Mouse (Mus musculus): ENCODE measurements around the gene Sgsh. TPM values are rescaled to one million over a fixed set of nuclear protein-coding genes. Genes with fewer than 3 reads are reported as not detected.

Sgsh gene
- polyA plus RNA-seq, 1 experiment from 2014 or later = 25.0 TPM

DNA sequence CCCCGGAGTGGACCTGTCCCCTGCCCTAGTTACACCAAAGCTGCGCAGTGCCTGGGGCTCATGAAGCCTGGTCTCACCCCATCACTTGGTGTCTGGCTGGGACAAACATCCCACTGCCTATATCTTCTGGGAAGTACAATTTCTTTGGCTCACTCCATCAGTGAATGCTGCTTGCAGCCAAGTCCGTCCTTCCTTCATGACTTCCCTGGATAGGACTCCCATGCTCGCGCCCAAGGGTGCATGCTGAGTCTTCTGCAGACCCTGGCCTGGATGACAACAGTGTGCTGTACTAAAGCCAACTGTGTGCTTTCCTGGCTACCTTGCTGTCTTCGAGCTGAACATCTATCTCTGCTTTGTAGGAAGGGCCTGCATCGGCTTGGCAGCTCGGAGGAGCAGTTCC lies 11.2 kb downstream of the Sgsh start:
- CTCF ChIA-PET = no interaction called here
- POLR2A ChIA-PET = interaction anchor here (1.4 kb wide), 1 partner anchor 11 kb away, joined by 5 read pairs; the partner anchor contains the start of genes Sgsh and Slc26a11
- ATAC-seq = no peak
- DNase-seq (ENCODE audit: low read depth, low spot score) = no peak
- no peaks in the 10 kb centered on the region for H3K27me3 ChIP-seq
- in situ Hi-C loops (cut with MboI; ENCODE audit: low pct_unique_long_range_greater_than_20kb) = no loop called here
- no peak for TF ChIP-seq CTCF (IDR thresholded peaks at IDR 0.05)

DNA sequence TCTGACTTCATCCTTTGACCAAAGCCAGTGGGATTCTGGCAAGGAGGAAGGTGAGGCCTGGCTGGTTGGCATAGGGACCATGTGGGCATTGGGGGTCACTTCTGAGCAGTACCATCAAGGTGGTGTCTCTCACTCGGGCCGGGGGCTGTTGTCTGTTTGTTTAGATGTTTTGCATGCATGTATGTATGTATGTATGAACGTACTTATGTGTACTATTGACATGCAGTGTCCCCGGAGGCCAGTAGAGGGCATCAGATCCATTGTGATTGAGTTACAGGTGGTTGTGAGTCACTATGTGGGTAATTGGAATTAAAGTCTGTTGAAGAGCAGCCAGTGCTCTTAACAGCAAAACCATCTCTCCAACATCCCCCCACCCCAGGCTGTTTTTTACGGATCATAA lies 15.7 kb downstream of the Sgsh start:
- no peak for ATAC-seq
- H3K27me3 ChIP-seq = no peaks in the 10 kb centered on the region
- TF ChIP-seq CTCF (IDR thresholded peaks at IDR 0.05) = no peak
- in situ Hi-C loops (cut with MboI; ENCODE audit: low pct_unique_long_range_greater_than_20kb) = no loop called here
- DNase-seq (ENCODE audit: low read depth, low spot score) = no peak
- CTCF ChIA-PET = interaction anchor here (1.6 kb wide), 1 partner anchor 23 kb away, joined by 7 read pairs; no protein-coding TSS in a partner anchor
- POLR2A ChIA-PET = interaction anchor here (0.7 to 0.9 kb wide), 2 partner anchors 15 to 32 kb away, joined by 3 read pairs; no protein-coding TSS in a partner anchor

DNA sequence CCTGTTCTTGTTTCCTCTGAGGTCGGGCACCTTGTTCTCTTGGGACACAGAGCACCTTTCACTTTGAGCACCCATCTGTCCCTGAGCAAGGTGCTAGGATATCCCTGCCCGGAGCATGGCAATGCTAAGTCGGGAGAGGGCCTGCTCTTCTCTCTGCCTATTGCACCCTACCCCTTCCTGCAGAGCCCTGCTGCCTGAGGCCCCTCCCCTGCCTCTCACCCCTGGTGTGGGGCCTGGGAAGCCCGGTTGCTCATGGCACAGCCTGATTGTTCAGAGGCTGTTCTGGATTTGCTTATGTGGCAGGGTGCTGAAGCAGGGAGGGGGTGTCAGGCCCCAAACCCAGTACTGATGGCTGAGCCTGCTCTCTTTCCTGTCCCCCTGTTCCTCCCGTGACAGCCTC lies 16.2 kb downstream of the Sgsh start:
- POLR2A ChIA-PET = no interaction called here
- no peak for TF ChIP-seq CTCF (IDR thresholded peaks at IDR 0.05)
- ATAC-seq = no peak

DNA sequence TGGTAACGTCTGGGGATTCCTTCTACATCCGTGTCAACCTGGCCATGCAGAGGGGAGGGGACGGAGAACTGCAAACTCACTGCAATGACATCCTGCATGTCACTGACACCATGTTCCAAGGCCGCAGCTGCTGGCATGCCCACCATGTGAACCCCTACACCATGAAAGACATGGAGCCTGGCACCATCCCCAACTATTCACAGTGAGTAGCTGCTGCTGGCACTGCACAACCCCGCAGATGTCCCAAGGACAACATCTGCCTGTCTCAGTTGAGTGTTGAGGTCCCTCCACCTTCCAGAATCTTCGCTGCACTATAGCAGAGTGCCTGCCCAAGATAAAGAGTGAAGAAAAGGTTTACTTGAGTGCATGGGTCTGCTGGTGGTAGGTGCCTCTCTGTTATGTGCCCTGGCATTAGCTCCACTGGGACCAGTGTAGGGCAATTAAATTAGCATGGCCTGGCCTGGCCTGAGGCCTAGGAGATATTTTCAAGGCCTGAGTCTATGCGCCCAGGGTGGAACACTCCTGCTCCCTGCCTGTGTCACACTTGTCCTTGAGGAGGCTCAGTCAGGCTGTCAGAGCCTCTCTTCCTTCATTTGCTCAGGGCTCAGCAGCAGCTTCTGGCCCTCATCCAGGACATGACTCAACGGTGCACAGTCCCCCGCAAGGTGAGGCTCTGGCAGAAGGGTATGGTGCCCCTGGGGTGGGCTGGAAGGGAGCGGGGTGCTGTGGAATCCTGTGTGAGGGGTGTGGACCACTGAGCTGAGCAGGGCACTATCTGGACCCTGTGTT lies 16.9 kb downstream of the Sgsh start:
- ChIA-PET POLR2A (no interaction called here), CTCF (interaction anchor here (0.7 kb wide), 1 partner anchor 52 kb away, joined by 3 read pairs; no protein-coding TSS in a partner anchor)
- ATAC-seq (no peak), DNase-seq (ENCODE audit: low read depth, low spot score) (no peak)
- no peaks in the 10 kb centered on the region for H3K27me3 ChIP-seq
- in situ Hi-C loops (cut with MboI; ENCODE audit: low pct_unique_long_range_greater_than_20kb) = no loop called here
- TF ChIP-seq CTCF (IDR thresholded peaks at IDR 0.05) = no peak

More for the DNA sequence above, 16.2 kb downstream of the Sgsh start:
- H3K27me3 ChIP-seq = no peaks in the 10 kb centered on the region
- in situ Hi-C loops (cut with MboI; ENCODE audit: low pct_unique_long_range_greater_than_20kb) = no loop called here
- CTCF ChIA-PET = no interaction called here
- no peak for DNase-seq (ENCODE audit: low read depth, low spot score)

DNA sequence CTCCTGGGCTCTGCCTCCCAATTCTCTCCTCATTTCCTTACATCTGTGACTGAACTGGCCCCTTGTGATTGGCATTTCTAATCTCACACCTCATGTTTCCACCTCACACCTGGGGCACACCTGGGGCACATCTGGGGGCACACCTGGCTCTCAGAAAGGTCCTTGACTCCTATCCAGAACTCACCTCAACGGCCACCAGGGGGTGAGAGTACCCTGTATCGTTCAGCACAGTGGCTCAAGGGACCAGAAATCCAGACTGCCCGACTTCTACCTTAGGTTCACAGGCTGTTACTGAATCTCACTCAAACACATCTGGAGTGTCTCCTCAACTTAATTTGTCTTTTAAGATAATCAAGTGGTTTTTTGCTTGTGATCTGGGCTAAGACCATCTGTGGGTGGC lies 23.4 kb downstream of the Sgsh start:
- ATAC-seq = no peak
- TF ChIP-seq CTCF (IDR thresholded peaks at IDR 0.05) = no peak
- in situ Hi-C loops (cut with MboI; ENCODE audit: low pct_unique_long_range_greater_than_20kb) = no loop called here
- DNase-seq (ENCODE audit: low read depth, low spot score) = no peak
- H3K27me3 ChIP-seq = no peaks in the 10 kb centered on the region
- ChIA-PET POLR2A (no interaction called here), CTCF (no interaction called here)

DNA sequence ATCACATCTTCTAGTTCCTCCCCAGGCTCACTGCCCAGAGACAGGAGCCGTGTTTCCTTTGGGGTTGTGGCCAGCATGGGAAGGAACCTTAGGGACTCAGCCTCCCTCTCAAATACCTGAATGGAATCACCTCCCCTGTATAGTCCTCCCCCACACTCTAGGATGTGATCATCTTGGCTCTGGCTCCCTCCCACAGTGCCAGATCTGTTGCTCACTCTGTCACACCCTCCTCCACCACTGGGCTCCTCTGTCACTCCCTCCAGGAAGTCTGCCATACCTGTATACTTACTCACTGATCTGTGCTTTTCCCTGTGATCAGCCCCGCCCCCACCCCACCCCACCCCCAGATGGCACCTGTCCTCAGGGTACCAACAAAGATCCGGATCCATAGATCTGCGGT lies 24.7 kb downstream of the Sgsh start:
- ChIA-PET POLR2A (no interaction called here), CTCF (no interaction called here)
- in situ Hi-C loops (cut with MboI; ENCODE audit: low pct_unique_long_range_greater_than_20kb) = no loop called here
- TF ChIP-seq CTCF (IDR thresholded peaks at IDR 0.05) = no peak
- H3K27me3 ChIP-seq = no peaks in the 10 kb centered on the region
- ATAC-seq = no peak
- no peak for DNase-seq (ENCODE audit: low read depth, low spot score)

DNA sequence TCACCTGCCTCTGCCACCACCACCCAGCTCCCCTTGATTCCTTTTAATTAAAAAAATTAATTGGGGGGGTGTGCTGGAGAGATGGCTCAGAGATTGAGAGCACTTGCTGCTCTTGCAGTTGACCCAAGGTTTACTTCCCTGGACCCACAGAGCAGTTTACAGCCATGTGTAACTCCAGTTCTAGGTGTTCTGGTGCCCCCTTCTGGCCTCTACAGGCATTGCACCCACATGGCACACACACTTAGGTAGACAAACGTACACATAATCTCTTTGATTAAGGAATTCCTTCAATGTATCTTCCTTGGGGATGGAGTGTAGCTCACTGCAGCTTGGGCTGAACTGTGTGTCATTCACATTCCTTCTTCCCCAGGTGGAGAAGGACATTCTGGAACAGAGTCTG lies 30.3 kb downstream of the Sgsh start:
- in situ Hi-C loops (cut with MboI; ENCODE audit: low pct_unique_long_range_greater_than_20kb) = no loop called here
- DNase-seq (ENCODE audit: low read depth, low spot score) (no peak), ATAC-seq (no peak)
- TF ChIP-seq CTCF (IDR thresholded peaks at IDR 0.05) = no peak
- H3K27me3 ChIP-seq = peaks cover 14% of the 10 kb centered on the region
- CTCF ChIA-PET = interaction anchor here (0.6 kb wide), 1 partner anchor 63 kb away, joined by 3 read pairs; no protein-coding TSS in a partner anchor
- POLR2A ChIA-PET = no interaction called here

DNA sequence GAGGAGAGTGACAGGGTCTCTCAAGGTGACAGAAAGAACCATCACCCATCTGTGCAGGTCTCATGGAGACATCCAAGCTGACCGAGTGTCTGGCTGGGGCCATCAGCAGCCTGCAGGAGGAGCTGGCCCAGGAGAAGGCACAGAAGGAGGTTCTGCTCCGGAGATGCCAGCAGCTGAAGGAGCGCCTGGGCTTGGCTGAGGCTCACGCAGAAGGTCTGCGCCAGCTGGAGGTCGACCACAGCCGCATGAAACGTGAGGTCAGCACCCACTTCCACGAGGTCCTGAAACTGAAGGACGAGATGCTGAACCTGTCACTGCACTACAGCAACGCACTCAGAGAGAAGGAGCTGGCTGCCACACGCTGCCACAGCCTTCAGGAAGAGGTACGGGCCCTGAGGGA lies 32.8 kb downstream of the Sgsh start:
- peaks cover 14% of the 10 kb centered on the region for H3K27me3 ChIP-seq
- ATAC-seq = no peak
- DNase-seq (ENCODE audit: low read depth, low spot score) = no peak
- POLR2A ChIA-PET = no interaction called here
- CTCF ChIA-PET = interaction anchor here (1.6 kb wide), 1 partner anchor 54 kb away, joined by 4 read pairs; the partner anchor contains the start of gene Gaa
- in situ Hi-C loops (cut with MboI; ENCODE audit: low pct_unique_long_range_greater_than_20kb) = no loop called here
- no peak for TF ChIP-seq CTCF (IDR thresholded peaks at IDR 0.05)

DNA sequence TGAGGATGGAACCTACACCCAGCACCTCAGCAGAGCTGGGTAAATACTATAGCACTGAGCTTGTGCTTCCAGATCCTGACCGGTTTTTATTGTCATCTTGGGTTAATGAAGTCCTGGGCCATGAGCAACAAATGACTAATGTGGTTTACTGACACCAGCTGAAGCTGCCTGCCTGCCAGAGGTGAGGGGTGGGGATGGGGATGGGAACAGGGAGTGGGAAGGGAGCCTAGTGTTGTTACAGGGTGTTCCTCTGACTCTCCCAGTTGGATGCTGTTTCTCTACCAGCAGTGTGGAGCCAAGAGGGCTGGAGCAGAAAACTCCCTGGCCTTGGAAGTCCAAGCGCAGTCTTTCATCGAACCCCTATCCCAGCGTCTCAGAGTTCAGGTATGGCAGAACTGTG lies 38.6 kb downstream of the Sgsh start:
- POLR2A ChIA-PET = interaction anchor here (0.9 kb wide), 1 partner anchor 16 kb away, joined by 3 read pairs; no protein-coding TSS in a partner anchor
- TF ChIP-seq CTCF (IDR thresholded peaks at IDR 0.05) = no peak
- DNase-seq (ENCODE audit: low read depth, low spot score) (no peak), ATAC-seq (no peak)
- no peaks in the 10 kb centered on the region for H3K27me3 ChIP-seq
- in situ Hi-C loops (cut with MboI; ENCODE audit: low pct_unique_long_range_greater_than_20kb) = no loop called here
- CTCF ChIA-PET = interaction anchor here (1.5 kb wide), 1 partner anchor 16 kb away, joined by 5 read pairs; no protein-coding TSS in a partner anchor

DNA sequence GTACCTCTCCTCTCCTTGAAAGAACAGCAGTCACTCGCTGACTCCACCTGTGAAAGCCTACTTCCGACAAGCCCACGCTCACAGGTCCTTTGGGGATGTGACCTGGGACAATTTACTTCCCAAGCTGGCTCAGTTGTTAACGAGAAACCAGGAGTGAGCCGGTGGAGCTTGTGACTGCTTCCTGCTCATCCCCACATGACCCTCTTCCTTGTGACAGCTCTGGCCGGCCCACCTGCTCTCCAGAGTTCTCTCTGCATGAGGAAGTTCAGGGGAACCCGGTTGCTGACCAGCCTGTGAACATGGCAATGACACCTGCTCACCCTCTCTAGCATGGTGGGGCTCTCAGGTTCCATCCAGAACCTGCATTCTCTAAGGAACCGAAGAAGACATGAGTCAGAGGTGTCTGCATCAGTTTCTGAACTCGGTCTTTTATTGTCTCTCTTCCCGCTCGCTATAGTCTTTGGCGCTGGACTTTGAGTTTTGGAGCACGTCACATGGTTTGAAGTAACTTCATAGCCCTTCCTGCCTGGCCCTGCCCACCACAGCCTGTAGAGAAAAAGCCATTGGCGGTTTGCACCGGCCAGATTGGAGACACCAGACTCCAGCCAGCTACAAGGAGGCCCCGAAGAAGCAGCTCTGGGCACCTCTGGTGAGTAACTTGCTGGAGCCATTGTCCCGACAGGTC lies 40.9 kb downstream of the Sgsh start:
- ChIA-PET CTCF (no interaction called here), POLR2A (interaction anchor here (1.5 kb wide), 1 partner anchor 15 kb away, joined by 3 read pairs; no protein-coding TSS in a partner anchor)
- in situ Hi-C loops (cut with MboI; ENCODE audit: low pct_unique_long_range_greater_than_20kb) = no loop called here
- H3K27me3 ChIP-seq = no peaks in the 10 kb centered on the region
- TF ChIP-seq CTCF (IDR thresholded peaks at IDR 0.05) = no peak
- no peak for ATAC-seq
- DNase-seq (ENCODE audit: low read depth, low spot score) = no peak

DNA sequence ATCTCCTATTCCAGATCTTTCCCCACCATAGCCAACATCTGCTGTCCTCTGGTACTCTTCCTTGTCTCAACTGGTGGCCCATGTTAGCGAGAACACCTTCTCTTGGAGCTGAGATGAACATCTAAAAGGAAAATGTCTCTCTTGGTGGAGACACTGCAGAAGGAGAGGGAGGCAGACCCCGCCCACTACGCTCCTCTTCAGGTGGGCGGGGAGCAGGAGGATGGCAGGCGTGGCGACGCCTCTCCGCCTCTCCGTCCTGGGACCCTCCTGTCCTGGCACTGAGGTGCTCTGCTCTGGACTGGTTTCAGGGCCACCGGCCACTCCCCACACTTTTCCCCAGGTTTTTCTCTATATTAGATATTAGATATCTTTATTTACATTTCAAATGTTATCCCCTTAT lies 44.7 kb downstream of the Sgsh start:
- ATAC-seq (no peak), DNase-seq (ENCODE audit: low read depth, low spot score) (no peak)
- ChIA-PET POLR2A (no interaction called here), CTCF (no interaction called here)
- no peak for TF ChIP-seq CTCF (IDR thresholded peaks at IDR 0.05)
- H3K27me3 ChIP-seq = no peaks in the 10 kb centered on the region
- in situ Hi-C loops (cut with MboI; ENCODE audit: low pct_unique_long_range_greater_than_20kb) = no loop called here

Measured in Patski (cell line).